In the genomic region with DNA sequence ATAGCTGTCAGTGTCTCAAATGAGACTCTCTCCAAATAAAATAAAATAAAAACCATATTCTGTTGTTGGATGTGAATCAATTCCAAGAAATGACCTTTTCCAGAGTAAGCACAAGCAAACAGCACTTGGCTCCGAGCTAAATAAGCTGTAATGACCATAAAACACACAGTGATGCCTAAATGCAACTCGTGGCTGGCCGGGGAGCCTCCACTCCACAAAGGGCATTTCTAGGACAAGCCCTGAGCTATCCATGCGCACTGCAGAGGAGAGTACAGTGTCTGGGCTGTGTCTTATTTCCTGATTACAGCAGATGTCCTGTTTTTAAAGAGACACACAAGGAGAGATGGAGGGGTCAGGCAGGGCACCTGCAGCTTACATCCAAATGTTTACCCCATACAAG, we compare ENCODE assay signal across 13 mouse cellular contexts. TPM values are rescaled to one million over a fixed set of nuclear protein-coding genes. Genes with fewer than 3 reads are reported as not detected.
DNase-seq lines count a peak whose midpoint lies in the region; ATAC-seq and TF ChIP-seq lines count a peak whose summit lies in the region.
"Had no signal": no experiment of that assay in that cellular context is flagged by ENCODE, and none has a peak within 500 bp of the region (broad histone marks: within the 10 kb centered on the region; RNA-seq: fewer than 3 reads in every experiment).

No protein-coding gene starts in this region.

- H3K9me3 ChIP-seq in neural tube, embryonic 13.5 days, result no peaks in the 10 kb centered on the region
- no peaks in the 10 kb centered on the region for H3K9me3 ChIP-seq in neural tube, embryonic 15.5 days (replicated peaks)

- H3K27ac ChIP-seq in gastrocnemius, adult 2 months, result peak overlapping the region; percentile 79
- H3K27ac ChIP-seq in kidney, adult 2 months (ENCODE audit: insufficient read depth, low read depth, low read length), result peak overlapping the region; percentile 98
- 0 out of 2 replicates have a peak overlapping the region, but pooled peaks have one; percentile 33 for H3K27ac ChIP-seq in neural tube, embryonic 13.5 days (replicated peaks)
- H3K27ac ChIP-seq in neural tube, embryonic 15.5 days (replicated peaks), result no peak overlapping the region

- no peaks in the 10 kb centered on the region for H3K27me3 ChIP-seq in kidney, adult 2 months (replicated peaks; ENCODE audit: control insufficient read depth, insufficient read depth, low read length)
- H3K27me3 ChIP-seq in neural tube, embryonic 13.5 days, result no peaks in the 10 kb centered on the region
- no peaks in the 10 kb centered on the region for H3K27me3 ChIP-seq in neural tube, embryonic 15.5 days (replicated peaks)

- no peaks in the 10 kb centered on the region; the same call in 1 of the 2 replicates for H3K36me3 ChIP-seq in kidney, adult 2 months (ENCODE audit: control insufficient read depth, insufficient read depth, low read length)
- peaks cover 12% of the 10 kb centered on the region for H3K36me3 ChIP-seq in neural tube, embryonic 13.5 days
- peaks cover 12% of the 10 kb centered on the region for H3K36me3 ChIP-seq in neural tube, embryonic 15.5 days

- peak; percentile 39 for DNase-seq in gastrocnemius, adult 2 months
- DNase-seq in gastrocnemius, postnatal 36 days, result no peak
- peak; percentile 57 for DNase-seq in kidney, adult 2 months
- DNase-seq in kidney, adult 11 months, result no peak
- no peak for DNase-seq in neural tube, embryonic 10.5 days (ENCODE audit: extremely low spot score, low spot score)
- no peak for DNase-seq in cerebellum, postnatal 10 days
- DNase-seq: adrenal gland, adult 8-10 months; B cell, adult 2 months; cerebellum, adult 11 months had no signal

- H3K9ac ChIP-seq in neural tube, embryonic 13.5 days, result no peak overlapping the region
- H3K9ac ChIP-seq in neural tube, embryonic 15.5 days (replicated peaks), result 0 out of 2 replicates have a peak overlapping the region, but pooled peaks have one; percentile 2

- no peak for TF ChIP-seq CTCF in gastrocnemius, adult 2 months (IDR thresholded peaks at IDR 0.05)
- no peak for TF ChIP-seq CTCF in kidney, adult 2 months (conservative IDR thresholded peaks at IDR 0.05; ENCODE audit: insufficient read depth, insufficient read length, low read depth, low read length)

- 0 out of 2 replicates have a peak overlapping the region, but pooled peaks have one; percentile 13 for H3K4me2 ChIP-seq in neural tube, embryonic 13.5 days
- no peak overlapping the region for H3K4me2 ChIP-seq in neural tube, embryonic 15.5 days

- peaks cover 53% of the 10 kb centered on the region for H3K4me1 ChIP-seq in kidney, adult 2 months (ENCODE audit: control insufficient read depth, insufficient read depth, low read length)
- peaks cover 56% of the 10 kb centered on the region for H3K4me1 ChIP-seq in neural tube, embryonic 13.5 days (replicated peaks)
- peaks cover 39% of the 10 kb centered on the region for H3K4me1 ChIP-seq in neural tube, embryonic 15.5 days

- TF ChIP-seq POLR2A in kidney, adult 2 months (IDR thresholded peaks at IDR 0.05; ENCODE audit: low read depth, low read length), result no peak

- intact Hi-C loops in gastrocnemius, adult 2 months (cut with DNase I), result loop anchor here (10.0 kb wide), 1 partner anchor 155 kb away; a partner anchor contains a TSS
- intact Hi-C loops in gastrocnemius, postnatal 36 days (cut with DNase I), result no loop called here

- 22% methylated on average over 4 of the region's 4 CpGs for WGBS in kidney, adult 2 months
- WGBS in neural tube, embryonic 13.5 days, result 9% methylated on average over 4 of the region's 4 CpGs
- 6% methylated on average over 4 of the region's 4 CpGs for WGBS in neural tube, embryonic 15.5 days

- peak overlapping the region; percentile 7; the same call in 1 of the 2 replicates for H3K4me3 ChIP-seq in gastrocnemius, adult 2 months
- H3K4me3 ChIP-seq in kidney, adult 2 months (ENCODE audit: insufficient read depth, low read depth, low read length), result no peak overlapping the region
- no peak overlapping the region for H3K4me3 ChIP-seq in neural tube, embryonic 13.5 days
- no peak overlapping the region for H3K4me3 ChIP-seq in neural tube, embryonic 15.5 days (replicated peaks)

- no peak for ATAC-seq in neural tube, embryonic 13.5 days (ENCODE audit: low read depth)
- no peak for ATAC-seq in neural tube, embryonic 15.5 days (ENCODE audit: low FRiP score)

RNA-seq across cellular contexts. Expression of a gene that starts 12.2 kb away (rescaled TPM):
- 10 to 100 TPM in 1 of 2 experiments, 1 to 10 TPM in 1; 8.3 to 11.8 TPM for total RNA-seq in gastrocnemius, adult 2 months (2021)
- 1 to 10 TPM; 8.4 to 9.1 TPM for total RNA-seq in gastrocnemius, postnatal 36 days (2021)
- polyA plus RNA-seq in kidney, adult 2 months (2012; rRNA removed), result 19.9 and 22.0 TPM in 2 replicates
- polyA plus RNA-seq in neural tube, embryonic 13.5 days (2015; fragmentation: Nextera tagmentation; extraction: Ambion mirVana), result 7.8 and 9.2 TPM in 2 replicates
- polyA plus RNA-seq in neural tube, embryonic 15.5 days (2015; fragmentation: Nextera tagmentation; extraction: Ambion mirVana), result 10.2 and 12.2 TPM in 2 replicates

RNA-seq across cellular contexts. Expression of a gene that starts 43.0 kb away (rescaled TPM):
- not detected for total RNA-seq in gastrocnemius, adult 2 months (2021)
- total RNA-seq in gastrocnemius, postnatal 36 days (2021), result not detected
- polyA plus RNA-seq in kidney, adult 2 months (2012; rRNA removed), result 0.03 and 0.10 TPM in 2 replicates
- polyA plus RNA-seq in neural tube, embryonic 13.5 days (2015; fragmentation: Nextera tagmentation; extraction: Ambion mirVana), result 0.14 and 0.17 TPM in 2 replicates
- polyA plus RNA-seq in neural tube, embryonic 15.5 days (2015; fragmentation: Nextera tagmentation; extraction: Ambion mirVana), result 0.18 TPM in 1 of 2 replicates, not detected in the other
- polyA plus RNA-seq: embryonic facial prominence, embryonic 11.5 days; lung, embryonic 16.5 days had no signal

Comparison
In these comparisons a context has a peak if more than half of its experiments do, and no peak if none do; other contexts are left out.
1. DNase-seq: peak in gastrocnemius, adult 2 months (single experiment) and kidney, adult 2 months (single experiment); none in gastrocnemius, postnatal 36 days (0 of 2), kidney, adult 11 months (single experiment), neural tube, embryonic 10.5 days (single experiment) and cerebellum, postnatal 10 days (0 of 2).